Mouse (Mus musculus): ENCODE results near the gene Gucy2d.

The Gucy2d gene

GRCm38 (mm10) chr7:98447585-98448308 lies 7.5 kb downstream of the Gucy2d start:
- DNase-seq (ENCODE audit: low spot score): peak; percentile 39

DNA sequence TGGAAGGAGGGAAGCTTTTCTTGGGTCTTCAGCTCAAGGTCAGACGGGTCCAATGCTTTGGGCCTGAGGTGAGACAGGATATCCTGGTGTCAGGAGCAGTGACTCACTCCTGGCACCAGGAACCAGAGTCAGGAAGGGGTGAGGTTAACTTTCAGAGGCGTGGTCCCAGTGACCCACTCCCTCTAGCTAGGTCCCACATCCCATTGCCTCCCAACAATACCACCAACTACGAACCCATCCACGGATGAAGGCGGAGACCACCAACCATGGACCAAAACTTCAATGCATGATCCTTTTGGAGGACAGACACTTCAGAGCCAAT lies 8.1 kb downstream of the Gucy2d start:
- DNase-seq (ENCODE audit: low spot score): no peak

GRCm38 (mm10) chr7:98449696-98450095 lies 9.5 kb downstream of the Gucy2d start:
- DNase-seq (ENCODE audit: low spot score): no peak

GRCm38 (mm10) chr7:98454397-98455120 lies 14.3 kb downstream of the Gucy2d start:
- no peak for DNase-seq (ENCODE audit: low spot score)

DNA sequence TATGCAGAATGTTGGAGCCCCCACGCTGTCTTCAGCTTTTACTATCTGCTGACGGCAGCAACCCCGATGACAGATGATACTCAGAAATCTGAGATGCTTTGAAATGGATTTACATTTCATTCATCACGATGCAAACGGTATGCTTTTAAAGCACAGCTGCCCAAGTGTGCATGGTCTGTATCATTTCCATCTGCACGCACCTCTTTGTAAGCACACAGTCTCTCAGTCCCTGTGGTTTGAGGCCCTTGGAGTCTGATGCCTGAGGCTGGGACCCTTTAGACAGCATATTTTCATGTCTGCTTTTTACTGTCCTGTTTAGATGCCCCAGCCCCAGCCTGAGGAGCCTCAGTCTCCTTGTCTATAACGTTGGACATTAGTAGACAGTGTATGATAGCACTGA lies 20.1 kb downstream of the Gucy2d start:
- no peak for DNase-seq (ENCODE audit: low spot score)

GRCm38 (mm10) chr7:98469089-98469488 lies 28.9 kb downstream of the Gucy2d start:
- DNase-seq (ENCODE audit: low spot score): no peak

DNA sequence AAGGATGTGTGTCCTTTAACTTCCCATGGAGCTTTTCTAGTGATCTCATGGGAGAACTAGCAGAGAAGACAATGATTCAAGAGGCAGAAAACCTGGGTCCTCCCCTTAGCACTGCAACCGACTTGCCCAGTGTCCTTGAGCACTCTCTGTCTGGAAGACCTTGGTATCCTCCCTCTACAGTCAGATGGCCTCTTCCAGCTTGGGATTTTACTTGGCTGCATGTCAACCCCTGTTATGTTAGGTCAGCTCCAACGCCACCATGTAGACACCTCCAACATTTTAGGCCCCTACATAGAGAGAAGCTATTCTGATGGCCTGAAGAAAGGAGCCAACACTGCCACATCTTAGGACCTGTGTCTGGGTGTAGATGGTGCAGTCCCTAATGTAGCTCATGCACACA lies 32.3 kb downstream of the Gucy2d start:
- no peak for DNase-seq (ENCODE audit: low spot score)

DNA sequence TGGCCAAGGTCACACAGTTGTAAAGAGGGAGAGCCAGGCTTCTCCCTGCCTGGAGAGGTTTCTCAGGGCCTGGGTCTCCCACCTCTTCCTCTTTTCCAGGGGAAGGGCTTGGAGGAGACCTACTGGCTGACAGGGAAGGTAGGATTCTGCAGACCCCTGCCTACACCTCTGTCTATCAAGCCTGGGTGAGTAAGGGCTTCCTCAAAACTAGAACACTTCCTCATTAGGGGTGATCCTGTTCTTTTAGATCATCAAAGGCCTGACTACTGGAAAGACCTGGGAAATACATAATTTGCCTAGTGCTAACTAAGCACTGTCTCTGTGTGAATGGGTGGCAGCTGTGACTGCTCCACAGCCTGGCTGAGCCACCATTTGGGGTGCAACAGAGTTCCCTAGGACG lies 34.3 kb downstream of the Gucy2d start:
- DNase-seq (ENCODE audit: low spot score): no peak

- no peak for DNase-seq (ENCODE audit: low spot score)
These were observed 36.9 kb downstream of the Gucy2d start for GRCm38 (mm10) chr7:98477153-98477552.

- no peak for DNase-seq (ENCODE audit: low spot score)
These were observed 40.3 kb downstream of the Gucy2d start for GRCm38 (mm10) chr7:98480481-98480880.

- peak; percentile 87 for DNase-seq (ENCODE audit: low spot score)
These were observed 41.0 kb downstream of the Gucy2d start for GRCm38 (mm10) chr7:98481066-98481734.

- DNase-seq (ENCODE audit: low spot score): no peak
These were observed 41.6 kb downstream of the Gucy2d start for GRCm38 (mm10) chr7:98481861-98482260.

- peak; percentile 24 for DNase-seq (ENCODE audit: low spot score)
These were observed 42.5 kb downstream of the Gucy2d start for GRCm38 (mm10) chr7:98482551-98483267.

DNA sequence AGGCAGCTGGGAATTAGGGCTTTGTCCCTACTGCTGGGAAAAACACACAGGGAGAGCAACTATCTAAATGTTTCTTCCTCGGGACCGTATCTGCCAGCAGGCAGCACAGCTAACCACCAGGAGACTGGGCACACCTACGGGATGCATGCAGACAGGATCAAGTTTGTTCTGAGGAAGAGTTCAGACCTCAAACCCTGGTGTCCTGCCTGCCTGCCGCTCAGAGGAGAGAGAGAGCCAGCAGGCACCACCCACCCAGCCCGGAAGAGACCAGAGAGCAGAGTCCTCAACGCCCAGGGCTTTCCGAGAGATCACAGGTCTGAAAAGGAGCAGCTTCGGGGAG lies 43.0 kb downstream of the Gucy2d start:
- DNase-seq (ENCODE audit: low spot score): no peak

DNA sequence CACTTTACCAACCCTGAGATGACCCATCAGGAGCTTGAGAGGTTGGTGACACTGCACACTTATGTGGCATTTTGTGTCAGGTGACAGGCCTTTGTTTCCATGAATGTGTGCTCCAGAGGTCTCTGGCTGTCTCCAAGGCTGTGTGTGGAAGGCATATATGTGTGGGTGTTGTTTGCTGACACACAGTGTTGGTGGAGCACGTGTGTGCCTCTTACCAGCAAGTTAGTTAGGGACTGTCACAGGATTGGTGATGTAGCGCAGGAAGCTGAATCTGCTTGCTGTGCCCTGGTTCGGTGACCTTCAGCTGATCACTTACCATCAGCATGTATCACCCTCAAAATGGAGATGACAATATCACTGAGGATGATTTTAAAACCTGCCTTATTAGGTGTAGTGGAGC lies 44.7 kb downstream of the Gucy2d start:
- DNase-seq (ENCODE audit: low spot score): no peak

DNA sequence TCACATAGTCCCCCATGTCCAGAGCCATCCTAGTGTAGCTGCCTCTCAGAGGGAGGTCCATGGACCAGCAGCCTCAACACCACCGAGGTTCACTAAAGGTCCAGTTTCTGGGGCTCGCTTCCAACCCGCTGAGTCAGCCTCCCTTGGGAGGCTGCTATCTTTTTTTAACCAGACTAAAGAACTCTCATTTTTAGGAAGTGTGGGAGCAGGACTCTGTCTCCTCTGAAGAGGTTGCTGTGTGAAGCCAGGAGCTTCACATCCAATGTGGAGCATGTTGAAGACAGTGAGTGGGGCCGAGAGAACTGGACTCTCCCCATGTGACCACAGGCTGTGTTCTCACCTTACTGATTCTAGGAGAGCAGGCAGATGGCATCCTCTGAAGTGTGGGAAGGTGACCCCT lies 45.3 kb downstream of the Gucy2d start:
- no peak for DNase-seq (ENCODE audit: low spot score)

- DNase-seq (ENCODE audit: low spot score): no peak
These were observed 46.3 kb downstream of the Gucy2d start for GRCm38 (mm10) chr7:98486471-98486917.

GRCm38 (mm10) chr7:98487202-98487980 lies 47.2 kb downstream of the Gucy2d start:
- DNase-seq (ENCODE audit: low spot score): no peak

DNA sequence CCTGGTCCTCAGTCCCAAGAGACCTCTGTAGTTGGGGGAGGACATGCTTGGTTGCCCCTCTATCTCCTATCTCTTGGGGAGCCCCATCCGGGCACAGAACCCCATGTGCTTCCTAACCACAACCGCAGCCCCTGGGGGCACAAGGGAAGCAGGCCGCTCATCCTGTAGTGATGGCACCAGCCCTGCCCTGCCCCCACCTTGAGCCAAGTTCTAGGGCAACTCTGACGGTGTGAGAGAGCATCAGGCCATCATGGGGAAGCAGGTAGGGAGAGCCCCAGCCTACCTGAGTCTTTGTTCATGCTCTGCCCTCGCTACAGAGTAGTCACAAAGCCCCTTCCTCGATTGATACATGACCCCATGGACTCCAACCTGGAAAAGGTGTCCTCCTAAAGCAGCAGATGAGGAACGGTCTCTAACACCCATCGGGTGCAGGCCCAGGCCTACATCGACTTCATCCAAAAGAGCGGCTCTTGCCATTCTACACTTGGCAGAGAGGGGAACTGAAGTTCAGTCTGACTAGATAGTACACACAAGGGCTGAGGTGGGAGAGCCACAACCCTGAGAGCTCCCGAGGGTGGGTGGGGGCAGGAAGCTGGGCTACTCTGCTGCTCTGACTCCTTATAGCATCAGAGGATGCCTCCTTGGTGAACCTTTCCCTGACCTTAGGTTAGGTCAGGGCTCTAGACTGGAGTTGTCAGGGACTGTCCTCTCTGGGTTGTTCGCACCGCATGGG lies 48.3 kb downstream of the Gucy2d start:
- peak; percentile 48 for DNase-seq (ENCODE audit: low spot score)

DNA sequence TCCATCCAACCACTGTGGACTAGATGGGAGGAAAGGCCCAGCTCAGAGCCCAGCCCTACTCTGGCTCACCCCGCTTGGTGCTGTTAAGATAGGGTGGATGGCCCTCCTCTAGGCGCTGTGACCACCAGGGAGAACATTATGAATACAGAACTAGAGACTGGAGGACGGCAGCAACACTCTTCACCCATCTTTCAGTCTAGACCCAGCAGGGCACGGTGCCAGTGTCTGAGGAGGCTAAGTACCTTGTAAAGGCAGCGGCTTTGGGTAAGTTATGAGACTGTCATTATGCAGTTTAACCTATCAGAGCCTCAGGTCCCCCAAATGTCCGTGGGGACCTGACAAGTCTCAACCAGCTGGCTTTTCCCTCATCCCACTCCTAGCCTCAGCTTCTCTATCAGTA lies 48.9 kb downstream of the Gucy2d start, which contains the start of gene Lrrc32:
TSS of gene Lrrc32 (plus strand) at position 153 of the 400 bp plus-strand sequence.
- DNase-seq (ENCODE audit: low spot score): no peak

DNA sequence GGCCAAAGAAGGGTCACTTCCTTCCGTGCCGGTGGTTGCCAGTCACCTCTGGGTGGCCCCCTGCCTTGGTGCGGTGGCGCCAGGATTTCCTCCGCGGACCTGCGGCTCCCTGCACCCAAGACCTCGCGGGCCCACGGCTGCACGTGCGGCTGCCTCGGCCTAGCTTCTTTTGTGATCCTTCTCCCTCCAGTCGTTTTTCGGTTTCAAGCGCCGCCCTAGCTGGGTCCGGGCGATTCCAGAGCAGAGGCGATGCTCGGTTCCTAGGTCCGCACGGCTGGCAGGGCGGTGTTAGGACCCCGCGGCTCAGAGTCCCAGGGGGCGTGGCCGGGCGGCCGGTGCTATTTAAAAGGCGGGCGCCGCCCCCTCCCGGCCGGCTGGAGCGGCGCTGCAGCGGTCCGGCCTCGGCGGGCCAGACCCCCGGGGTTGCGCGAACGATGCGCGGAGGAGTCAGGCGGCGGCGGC lies 49.4 kb downstream of the Gucy2d start:
- DNase-seq (ENCODE audit: low spot score): peak; percentile 76
